Mouse (Mus musculus): ENCODE measurements around the gene Smim22.

Smim22 gene

GRCm38 (mm10) chr16:5008076-5008475, 988 bp downstream of the Smim22 start:
- DNase-seq (ENCODE audit: low spot score): no peak

DNA sequence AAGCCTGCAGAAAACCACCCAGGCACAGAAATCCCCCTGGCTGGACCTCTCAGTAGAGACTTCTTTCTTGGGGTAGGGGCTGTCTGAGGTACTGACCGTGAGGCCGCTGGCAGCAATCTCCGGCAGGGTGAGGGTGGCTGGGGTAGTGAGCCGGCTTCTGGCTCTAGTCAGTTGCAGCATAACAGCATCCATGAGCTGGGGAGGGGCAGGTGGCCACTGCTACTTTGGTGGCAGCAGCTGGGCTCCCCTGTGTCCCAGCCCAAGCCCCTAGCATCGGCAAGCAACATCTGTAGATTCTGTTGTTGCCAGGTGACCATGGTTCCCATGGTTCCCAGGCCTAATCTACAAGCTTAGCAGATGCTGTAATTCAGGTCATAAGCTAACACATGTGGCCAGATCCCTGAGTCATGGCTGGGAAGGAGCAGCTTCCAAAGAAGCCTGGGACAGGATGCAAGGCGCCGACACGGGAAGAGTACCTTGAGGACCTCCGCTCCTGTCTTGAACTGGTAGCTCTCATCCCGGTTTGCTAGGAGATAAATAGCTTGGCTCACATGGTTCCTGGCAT, 3.4 kb downstream of the Smim22 start:
- DNase-seq (ENCODE audit: low spot score): peak; percentile 83

DNA sequence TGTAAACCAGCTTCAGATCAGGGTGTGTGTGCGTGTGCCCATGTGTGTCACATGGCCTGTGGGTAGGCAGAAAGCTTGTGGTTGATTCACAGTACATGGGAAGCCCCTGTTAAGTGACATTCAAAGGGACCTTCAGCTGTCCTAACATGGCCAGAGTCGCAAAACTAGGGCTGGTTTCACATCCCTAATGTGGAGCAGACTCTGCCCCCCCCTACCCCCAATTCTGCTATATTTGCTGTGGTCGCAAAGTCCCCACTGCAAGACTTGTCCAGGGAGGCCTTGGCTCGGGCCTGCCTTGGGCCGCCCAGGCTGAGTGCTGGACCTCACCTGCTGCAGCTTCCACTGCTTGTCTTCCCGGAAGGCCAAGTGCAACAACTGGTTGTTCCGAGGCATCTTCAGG, 4.2 kb downstream of the Smim22 start:
- DNase-seq (ENCODE audit: low spot score): no peak

DNA sequence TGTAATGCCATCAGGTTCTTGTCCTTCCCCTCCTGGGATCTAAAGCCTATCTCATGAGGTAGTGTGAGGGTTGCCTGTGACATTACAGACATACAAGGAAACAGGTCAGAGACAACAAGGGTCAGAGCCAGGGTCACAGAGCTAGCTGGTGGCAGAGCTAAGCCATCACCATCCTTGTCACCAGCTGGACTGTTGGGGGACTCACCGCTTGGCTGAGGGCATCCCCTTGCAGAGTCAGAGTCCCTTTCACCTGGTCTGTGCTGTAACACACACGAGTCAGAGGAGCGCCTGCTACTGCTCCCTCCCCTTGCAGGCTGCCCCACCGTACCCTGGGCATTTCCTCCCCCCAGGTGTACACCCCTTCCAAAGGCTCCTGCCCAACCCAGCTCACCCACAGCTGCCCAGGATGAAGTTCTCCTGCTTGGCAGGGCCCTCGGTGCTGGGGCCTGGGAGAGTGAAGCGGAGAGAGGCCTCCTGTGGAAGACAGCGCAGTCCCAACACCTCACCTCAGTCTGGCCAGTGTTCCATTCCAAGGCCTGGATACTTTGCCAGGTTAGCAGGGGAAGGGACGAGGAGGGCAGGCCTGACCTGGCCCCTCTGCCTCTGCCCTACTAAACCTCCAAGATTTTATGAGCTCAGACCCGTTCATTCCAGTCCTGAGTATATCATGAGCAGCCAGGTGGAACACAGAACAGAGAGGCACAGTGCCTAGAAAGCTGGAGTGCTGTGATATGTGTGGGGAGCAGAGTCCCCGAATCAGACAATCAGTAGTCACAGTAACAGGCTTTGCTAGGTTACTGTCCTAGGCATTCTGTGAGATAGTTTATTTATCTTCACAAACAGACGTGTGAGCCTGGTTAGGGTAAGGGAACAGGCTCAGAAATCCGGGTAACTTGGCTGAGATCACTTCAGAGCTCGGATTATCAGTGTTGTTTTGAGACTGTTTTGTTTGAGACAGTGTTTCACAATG, 5.2 kb downstream of the Smim22 start:
- DNase-seq (ENCODE audit: low spot score): peak; percentile 37

DNA sequence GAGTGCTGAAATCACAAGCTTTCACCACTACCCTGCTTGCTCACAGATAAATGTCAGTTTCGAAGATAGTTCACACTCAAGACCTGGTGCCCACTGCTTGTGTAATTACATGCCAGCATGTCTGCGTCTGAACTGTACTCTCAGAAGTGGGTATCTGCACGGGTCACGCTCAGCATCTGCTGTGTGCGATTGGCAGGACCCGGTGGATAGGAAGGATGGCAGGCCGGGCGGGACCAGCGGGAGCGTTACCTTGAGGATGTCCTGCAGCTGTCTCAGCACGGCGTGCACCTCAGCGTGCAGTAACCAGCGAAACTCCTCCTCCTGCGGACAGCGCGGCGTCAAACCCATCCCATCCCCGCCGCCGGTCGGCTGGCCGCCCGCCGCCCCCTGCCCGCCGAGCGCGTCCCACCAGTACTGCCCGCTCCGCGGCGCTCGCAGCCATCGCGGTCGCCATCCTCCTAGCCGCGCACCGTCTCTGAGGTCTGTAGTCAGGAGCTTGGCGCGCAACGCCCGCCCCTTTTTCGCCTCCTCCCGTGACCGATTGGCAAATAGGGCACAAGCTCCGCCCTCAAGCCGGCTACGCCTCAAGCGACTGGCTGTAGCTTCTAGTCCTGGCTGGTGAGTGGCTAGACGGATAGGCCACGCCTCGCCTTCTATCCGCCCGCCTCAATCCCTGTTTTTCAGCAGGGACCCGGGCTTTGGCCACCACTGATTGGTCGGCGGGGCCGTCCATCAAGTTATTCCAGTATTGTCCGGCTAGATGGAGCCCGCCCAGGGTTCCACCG, 6.2 kb downstream of the Smim22 start, which contains the start of gene Rogdi:
TSS of gene Rogdi (minus strand) at position 500 of the 785 bp plus-strand sequence.
- peak; percentile 99 for DNase-seq (ENCODE audit: low spot score)

DNA sequence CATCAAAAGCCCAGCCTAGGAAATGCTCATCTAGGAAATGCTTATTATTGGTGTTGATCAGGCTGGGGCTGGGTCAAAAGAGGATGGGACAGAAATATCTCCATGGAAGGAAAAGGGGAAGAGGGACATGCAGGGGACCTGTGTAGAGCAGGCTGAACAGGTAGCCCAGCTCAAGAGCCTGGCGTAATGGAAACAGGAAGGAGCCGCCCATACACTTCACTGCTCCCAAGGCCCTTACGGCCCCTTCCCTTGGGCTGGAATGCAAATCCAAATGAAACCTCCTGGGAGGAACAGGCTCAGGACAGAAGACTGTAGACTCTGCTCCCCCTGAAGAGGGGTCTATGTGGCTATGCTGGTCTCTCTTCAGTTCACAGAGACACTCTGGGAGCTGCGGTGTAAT, 7.5 kb downstream of the Smim22 start:
- DNase-seq (ENCODE audit: low spot score): no peak

DNA sequence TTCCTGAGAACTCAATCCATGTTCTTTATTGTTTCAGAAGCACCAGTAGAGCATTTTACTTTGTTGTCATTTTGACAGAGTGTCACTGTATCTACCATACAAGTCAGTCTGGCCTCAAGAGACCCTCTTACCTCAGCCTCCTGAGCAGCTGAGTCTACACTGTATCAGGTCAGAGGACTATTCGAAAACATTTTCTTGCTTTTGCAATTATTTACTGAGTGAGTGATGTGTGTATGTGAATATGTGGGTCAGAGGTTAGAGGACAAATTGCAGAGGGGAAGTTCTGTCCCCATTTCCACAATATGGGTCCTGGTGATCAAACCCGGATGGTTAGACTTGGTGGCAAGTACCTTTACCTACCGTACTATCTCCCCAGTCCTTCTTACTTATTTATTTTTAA, 16.9 kb downstream of the Smim22 start:
- DNase-seq (ENCODE audit: low spot score): no peak

DNA sequence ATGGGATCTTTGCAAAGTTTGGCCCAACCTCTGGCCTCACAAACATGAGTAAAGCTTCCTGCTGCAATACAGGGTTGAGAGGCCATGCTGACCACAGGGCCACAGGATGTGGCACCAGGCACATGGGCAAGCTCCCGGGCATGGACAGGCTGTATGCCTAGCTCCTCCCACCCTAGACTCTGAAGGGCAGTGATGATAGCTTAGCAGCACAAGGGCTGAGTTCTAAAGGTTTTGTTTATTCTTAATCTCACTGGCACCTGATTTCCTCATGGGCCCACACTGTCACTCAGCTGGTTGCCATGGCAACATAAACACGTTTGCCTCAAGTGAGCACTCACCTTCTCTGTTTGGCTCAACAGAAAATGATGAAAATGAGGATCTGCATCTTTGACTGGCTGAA, 22.8 kb downstream of the Smim22 start:
- DNase-seq (ENCODE audit: low spot score): no peak

DNA sequence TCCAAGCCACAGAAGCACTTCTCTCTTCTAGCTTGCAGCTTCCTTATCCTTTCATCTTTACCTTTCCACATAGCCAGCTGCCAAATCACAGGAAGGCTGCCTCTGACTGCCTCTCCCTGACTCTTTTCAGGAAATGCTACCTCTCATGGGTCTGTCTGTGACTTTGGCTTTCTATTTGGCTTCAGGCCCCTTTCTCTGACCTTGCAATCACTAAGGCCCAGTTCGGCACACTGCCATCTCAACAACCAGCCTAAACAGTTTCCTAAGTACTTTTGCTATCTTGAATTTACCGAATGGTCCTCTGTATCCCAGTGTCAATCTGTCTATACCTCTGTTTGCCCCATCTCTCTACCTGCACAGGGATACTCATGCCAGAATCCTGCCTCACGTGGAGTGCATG, 28.5 kb downstream of the Smim22 start:
- no peak for DNase-seq (ENCODE audit: low spot score)

GRCm38 (mm10) chr16:5036649-5037234, 29.7 kb downstream of the Smim22 start:
- peak; percentile 12 for DNase-seq (ENCODE audit: low spot score)

DNA sequence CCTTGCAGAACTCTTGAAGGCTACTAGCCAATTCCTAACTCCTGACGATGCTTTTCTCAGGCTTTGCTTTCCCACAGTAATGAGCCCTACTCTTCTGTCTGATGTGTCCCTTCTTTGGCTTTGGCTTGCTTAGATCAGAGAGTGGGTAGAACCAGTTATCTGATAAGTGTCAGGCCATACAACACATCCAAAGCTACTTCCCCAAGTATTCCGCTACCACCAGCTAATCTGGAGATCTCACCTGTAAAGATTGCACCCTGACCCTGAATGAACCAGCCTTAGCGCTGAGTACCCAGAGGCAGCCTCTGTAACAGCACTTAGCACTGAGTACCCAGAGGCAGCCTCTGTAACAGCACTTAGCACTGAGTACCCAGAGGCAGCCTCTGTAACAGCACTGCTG, 38.2 kb downstream of the Smim22 start:
- DNase-seq (ENCODE audit: low spot score): no peak

- DNase-seq (ENCODE audit: low spot score): peak; percentile 62
Measured at GRCm38 (mm10) chr16:5049182-5049773, 42.2 kb downstream of the Smim22 start.

GRCm38 (mm10) chr16:5049774-5050234, 42.7 kb downstream of the Smim22 start, which contains the start of the genes Glyr1 and Ubn1:
Gene Glyr1, minus strand, starts transcription at chr16:5049863.
Gene Ubn1, plus strand, starts transcription at chr16:5050057.
- DNase-seq (ENCODE audit: low spot score): peak; percentile 99

GRCm38 (mm10) chr16:5050251-5051110, 43.4 kb downstream of the Smim22 start:
- peak; percentile 79 for DNase-seq (ENCODE audit: low spot score)
